Mouse (Mus musculus): Measurements from ENCODE around the gene Atxn2. TPM values are rescaled to one million over a fixed set of nuclear protein-coding genes. Genes with fewer than 3 reads are reported as not detected.

Gene Atxn2
- polyA plus RNA-seq, 1 experiment = 153 TPM

GRCm38 (mm10) chr5:121848035-121848519 lies 136.9 kb downstream of the Atxn2 start:
- DNase-seq (ENCODE audit: extremely low spot score in 1 of 2, low spot score in 1 of 2) = peak in 1 of 2 experiments; percentile 63

DNA sequence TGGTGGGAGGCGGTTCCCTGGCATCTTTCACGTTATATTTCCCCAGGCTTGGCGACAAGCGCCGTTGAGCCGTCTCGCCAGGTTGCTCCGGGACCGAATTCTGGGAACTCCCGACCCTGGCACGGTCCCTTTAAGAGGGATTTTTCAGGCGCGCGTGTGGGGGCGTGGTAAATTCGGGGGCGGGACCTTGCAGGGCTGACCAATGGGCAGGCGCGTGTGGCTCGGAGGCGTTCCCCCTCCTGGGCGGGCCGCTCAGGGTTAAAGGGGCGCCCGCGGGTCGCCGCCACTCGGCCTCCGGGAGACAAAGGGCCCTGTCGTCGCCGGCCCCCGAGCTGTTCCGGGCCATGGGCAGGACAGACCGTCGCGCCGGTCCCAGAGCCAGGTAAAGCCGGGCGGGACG lies 137.6 kb downstream of the Atxn2 start, which contains the start of gene Pheta1:
TSS of gene Pheta1 (plus strand) at position 242 of the 400 bp plus-strand sequence.
- DNase-seq (ENCODE audit: extremely low spot score in 1 of 2, low spot score in 1 of 2) = peak; percentile 74 to 93

GRCm38 (mm10) chr5:121849478-121850349 lies 138.6 kb downstream of the Atxn2 start:
- no peak for DNase-seq (ENCODE audit: extremely low spot score in 1 of 2, low spot score in 1 of 2)

- no peak for DNase-seq (ENCODE audit: extremely low spot score in 1 of 2, low spot score in 1 of 2)
Measured at GRCm38 (mm10) chr5:121853368-121854051, 142.4 kb downstream of the Atxn2 start.

DNA sequence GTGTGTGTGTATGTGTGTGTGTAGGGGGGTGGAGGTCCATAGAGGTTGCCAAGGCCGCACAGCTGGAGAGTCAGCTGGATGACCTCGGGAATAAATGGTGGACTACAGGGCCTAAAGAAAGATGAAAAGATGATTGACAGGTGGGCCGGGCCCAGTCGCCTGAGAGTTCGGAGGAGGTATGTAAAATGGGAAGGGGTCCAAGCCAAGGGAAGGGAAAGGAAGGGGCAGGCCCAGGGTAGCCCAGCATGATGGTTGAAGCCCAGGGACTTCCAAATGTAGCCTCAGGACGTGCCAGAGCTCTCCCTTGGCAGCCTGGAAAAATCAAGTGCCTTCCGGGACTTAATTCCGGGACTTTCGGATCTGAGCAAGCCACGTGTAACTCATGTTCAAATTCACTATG lies 143.6 kb downstream of the Atxn2 start:
- DNase-seq (ENCODE audit: extremely low spot score in 1 of 2, low spot score in 1 of 2) = no peak

- DNase-seq (ENCODE audit: extremely low spot score in 1 of 2, low spot score in 1 of 2) = no peak
Measured at GRCm38 (mm10) chr5:121856740-121857139, 145.6 kb downstream of the Atxn2 start.

DNA sequence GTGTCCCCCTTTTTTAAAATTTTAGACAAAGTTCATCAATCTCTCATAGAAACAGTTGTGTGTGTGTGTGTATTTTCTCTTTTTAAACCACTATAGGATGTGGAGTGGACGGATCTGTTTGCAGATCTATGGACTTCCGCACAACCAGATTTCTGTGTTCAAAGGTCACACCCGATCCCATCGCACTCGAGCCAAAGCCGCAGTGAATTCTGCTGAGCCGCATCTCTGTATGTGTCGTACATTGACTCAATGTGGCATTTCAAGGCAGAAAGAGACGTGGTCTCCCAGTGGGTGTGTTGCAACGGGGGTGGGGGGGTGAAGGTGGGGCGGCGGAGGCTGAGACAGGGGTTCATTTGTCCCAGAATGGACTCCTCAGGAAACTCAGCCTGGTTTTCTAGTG lies 147.3 kb downstream of the Atxn2 start:
- DNase-seq (ENCODE audit: extremely low spot score in 1 of 2, low spot score in 1 of 2) = no peak

- no peak for DNase-seq (ENCODE audit: extremely low spot score in 1 of 2, low spot score in 1 of 2)
Measured at GRCm38 (mm10) chr5:121861964-121862363, 150.8 kb downstream of the Atxn2 start.

- DNase-seq (ENCODE audit: extremely low spot score in 1 of 2, low spot score in 1 of 2) = no peak
Measured at GRCm38 (mm10) chr5:121864330-121864729, 153.2 kb downstream of the Atxn2 start.

Other genes starting within 250 kb of the Atxn2 start
- gene Adam1b, start 207.9 kb upstream of the Atxn2 start, polyA plus RNA-seq (2012; rRNA removed) = 0.04 TPM in 1 of 2 replicates, not detected in the other
- gene Adam1a, start 165.9 kb upstream of the Atxn2 start, polyA plus RNA-seq (2012; rRNA removed) = 23.8 and 24.2 TPM in 2 replicates
- 0.42 and 0.48 TPM in 2 replicates for gene Gm42878, start 165.9 kb upstream of the Atxn2 start, polyA plus RNA-seq (2012; rRNA removed)
- 107 and 118 TPM in 2 replicates for gene Mapkapk5, start 165.4 kb upstream of the Atxn2 start, polyA plus RNA-seq (2012; rRNA removed)
- 199 and 205 TPM in 2 replicates for gene Aldh2, start 117.5 kb upstream of the Atxn2 start, polyA plus RNA-seq (2012; rRNA removed)
- 4.0 and 4.7 TPM in 2 replicates for gene Acad12, start 92.4 kb upstream of the Atxn2 start, polyA plus RNA-seq (2012; rRNA removed)
- gene Acad10, start 50.8 kb upstream of the Atxn2 start, polyA plus RNA-seq (2012; rRNA removed) = 3.8 and 3.9 TPM in 2 replicates
- 46.7 and 52.9 TPM in 2 replicates for gene Brap, start 50.8 kb upstream of the Atxn2 start, polyA plus RNA-seq (2012; rRNA removed)
- gene Sh2b3, start 126.3 kb downstream of the Atxn2 start, polyA plus RNA-seq (2012; rRNA removed) = 16.3 and 17.6 TPM in 2 replicates
- gene Pheta1, start 137.6 kb downstream of the Atxn2 start, polyA plus RNA-seq (2012; rRNA removed) = 15.1 and 16.0 TPM in 2 replicates